Comparison of ENCODE assay signal across 14 mouse cellular contexts in the genomic region with DNA sequence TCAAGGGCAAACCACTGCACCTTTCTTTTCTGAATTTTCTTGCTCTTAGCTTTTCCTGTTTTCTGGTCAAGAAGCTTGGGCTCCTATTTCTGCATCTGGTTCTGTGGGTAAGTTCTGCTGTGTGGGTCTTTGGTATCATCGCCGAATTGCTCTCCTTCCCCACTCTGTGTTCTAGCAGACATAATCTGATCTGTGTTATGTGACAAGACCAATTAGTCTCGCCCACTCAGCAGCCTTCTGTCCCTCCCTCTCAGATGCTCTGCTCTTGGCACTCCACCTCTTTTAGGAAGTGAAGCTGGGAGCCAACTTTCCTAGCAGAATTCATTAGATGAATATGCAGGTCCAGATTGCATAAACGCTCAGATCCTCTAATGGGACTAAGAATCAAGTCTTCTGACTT.
DNase-seq lines count a peak whose midpoint lies in the region; ATAC-seq and TF ChIP-seq lines count a peak whose summit lies in the region.
"Had no signal": no experiment of that assay in that cellular context is flagged by ENCODE, and none has a peak within 500 bp of the region (broad histone marks: within the 10 kb centered on the region; RNA-seq: fewer than 3 reads in every experiment).

No protein-coding gene starts in this region.

- H3K4me1 ChIP-seq in hindbrain, embryonic 16.5 days (ENCODE audit: control insufficient read depth, insufficient read depth, low read depth, low read length) = no peaks in the 10 kb centered on the region
- no peaks in the 10 kb centered on the region for H3K4me1 ChIP-seq in hindbrain, embryonic 10.5 days (replicated peaks)
- no peaks in the 10 kb centered on the region for H3K4me1 ChIP-seq in midbrain, postnatal 0 days (ENCODE audit: insufficient read depth, low read length)
- H3K4me1 ChIP-seq: heart, embryonic 13.5 days; limb, embryonic 12.5 days had no signal

- TF ChIP-seq CTCF in midbrain, postnatal 0 days (IDR thresholded peaks at IDR 0.05) = no peak

- DNase-seq in cerebellum, postnatal 10 days = peak; percentile 78 to 80
- DNase-seq in cerebellum, adult 9-10 months = no peak
- no peak for DNase-seq in hindbrain, embryonic 10.5 days (ENCODE audit: low spot score)
- peak; percentile 83 for DNase-seq in layer of hippocampus, adult 11-12 months (ENCODE audit: low spot score)
- peak; percentile 77 for DNase-seq in midbrain, postnatal 0 days (ENCODE audit: low spot score)
- DNase-seq in kidney, postnatal 14 days = no peak
- DNase-seq: cerebellum, postnatal 36 days; gastrocnemius, postnatal 10 days; kidney, postnatal 36 days; lung, adult 18-20 months had no signal

- 66% methylated on average over 4 of the region's 4 CpGs for WGBS in hindbrain, embryonic 16.5 days
- 83% methylated on average over 4 of the region's 4 CpGs for WGBS in hindbrain, embryonic 10.5 days
- WGBS in midbrain, postnatal 0 days = 36% methylated on average over 4 of the region's 4 CpGs

- no peaks in the 10 kb centered on the region for H3K27me3 ChIP-seq in hindbrain, embryonic 16.5 days (replicated peaks; ENCODE audit: control insufficient read depth, insufficient read depth, low read length)
- H3K27me3 ChIP-seq in hindbrain, embryonic 10.5 days (ENCODE audit: insufficient read depth, poor library complexity, severe bottlenecking) = no peaks in the 10 kb centered on the region
- H3K27me3 ChIP-seq in midbrain, postnatal 0 days (ENCODE audit: insufficient read depth, low read length) = no peaks in the 10 kb centered on the region
- H3K27me3 ChIP-seq: heart, embryonic 13.5 days; limb, embryonic 12.5 days had no signal

- no peak overlapping the region for H3K4me3 ChIP-seq in hindbrain, embryonic 16.5 days (ENCODE audit: low read length)
- no peak overlapping the region for H3K4me3 ChIP-seq in hindbrain, embryonic 10.5 days
- no peak overlapping the region for H3K4me3 ChIP-seq in midbrain, postnatal 0 days (ENCODE audit: low read depth, low read length)
- H3K4me3 ChIP-seq: heart, embryonic 13.5 days; limb, embryonic 12.5 days had no signal

- no peaks in the 10 kb centered on the region for H3K9me3 ChIP-seq in hindbrain, embryonic 16.5 days (ENCODE audit: control insufficient read depth, low read length)
- no peaks in the 10 kb centered on the region for H3K9me3 ChIP-seq in hindbrain, embryonic 10.5 days
- H3K9me3 ChIP-seq in midbrain, postnatal 0 days (ENCODE audit: low read length) = no peaks in the 10 kb centered on the region
- H3K9me3 ChIP-seq: heart, embryonic 13.5 days; limb, embryonic 12.5 days had no signal

- ATAC-seq in hindbrain, embryonic 16.5 days = peak; percentile 80
- ATAC-seq in midbrain, postnatal 0 days (ENCODE audit: low FRiP score) = no peak
- ATAC-seq in monocyte, adult 5-6 weeks (replicated peaks; ENCODE audit: insufficient number of reproducible peaks, low FRiP score, low TSS enrichment, poor library complexity, severe bottlenecking) = no peak

- no peak overlapping the region for H3K27ac ChIP-seq in hindbrain, embryonic 16.5 days (ENCODE audit: low read depth, low read length)
- H3K27ac ChIP-seq in hindbrain, embryonic 10.5 days = no peak overlapping the region
- H3K27ac ChIP-seq in midbrain, postnatal 0 days (ENCODE audit: low read depth, low read length) = no peak overlapping the region
- H3K27ac ChIP-seq: heart, embryonic 13.5 days; limb, embryonic 12.5 days had no signal

- H3K9ac ChIP-seq in hindbrain, embryonic 16.5 days (ENCODE audit: low read depth, low read length) = no peak overlapping the region
- no peak overlapping the region for H3K9ac ChIP-seq in midbrain, postnatal 0 days (replicated peaks; ENCODE audit: low read length, poor library complexity, severe bottlenecking)
- H3K9ac ChIP-seq: heart, embryonic 13.5 days; limb, embryonic 12.5 days had no signal

- H3K4me2 ChIP-seq in hindbrain, embryonic 16.5 days (ENCODE audit: low read length) = no peak overlapping the region
- no peak overlapping the region for H3K4me2 ChIP-seq in midbrain, postnatal 0 days (ENCODE audit: low read depth, low read length, poor library complexity, severe bottlenecking)
- H3K4me2 ChIP-seq: heart, embryonic 13.5 days; limb, embryonic 12.5 days had no signal

- no peaks in the 10 kb centered on the region for H3K36me3 ChIP-seq in hindbrain, embryonic 16.5 days (ENCODE audit: control insufficient read depth, insufficient read depth, low read length)
- H3K36me3 ChIP-seq in hindbrain, embryonic 10.5 days = no peaks in the 10 kb centered on the region
- H3K36me3 ChIP-seq in midbrain, postnatal 0 days (ENCODE audit: insufficient read depth, low read length) = no peaks in the 10 kb centered on the region
- H3K36me3 ChIP-seq: heart, embryonic 13.5 days; limb, embryonic 12.5 days had no signal

Comparison
In these comparisons a context has a peak if more than half of its experiments do, and no peak if none do; other contexts are left out.
1. DNase-seq: peak in cerebellum, postnatal 10 days (2 of 2), layer of hippocampus, adult 11-12 months (single experiment) and midbrain, postnatal 0 days (single experiment); none in cerebellum, adult 9-10 months (single experiment), hindbrain, embryonic 10.5 days (single experiment) and kidney, postnatal 14 days (single experiment).